Mouse (Mus musculus): Measurements from ENCODE around the gene Gm6993. TPM values are rescaled to one million over a fixed set of nuclear protein-coding genes. Genes with fewer than 3 reads are reported as not detected.
A peak's percentile ranks its signal among the peaks of the same experiment; 100 is the strongest.

Gene Gm6993
- polyA plus RNA-seq, 1 experiment from 2014 or later: not detected

GRCm38 (mm10) chr12:31244001-31244400 lies 3.4 kb downstream of the Gm6993 start:
- no peak overlapping the region for H3K4me2 ChIP-seq (replicated peaks)
- H3K4me1 ChIP-seq: no peaks in the 10 kb centered on the region
- 86% methylated on average over 2 of the region's 2 CpGs for WGBS
- H3K4me3 ChIP-seq: no peak overlapping the region
- no peak overlapping the region for H3K9ac ChIP-seq (replicated peaks)
- H3K36me3 ChIP-seq: no peaks in the 10 kb centered on the region
- no peaks in the 10 kb centered on the region for H3K9me3 ChIP-seq
- no peak for ATAC-seq (replicated peaks)
- H3K27me3 ChIP-seq: no peaks in the 10 kb centered on the region
- no peak overlapping the region for H3K27ac ChIP-seq (replicated peaks)

- Histone ChIP-seq H3K9me3 (no peaks in the 10 kb centered on the region), H3K4me2 (replicated peaks) (no peak overlapping the region), H3K4me1 (no peaks in the 10 kb centered on the region), H3K9ac (replicated peaks) (no peak overlapping the region), H3K4me3 (no peak overlapping the region), H3K27me3 (no peaks in the 10 kb centered on the region), H3K36me3 (no peaks in the 10 kb centered on the region), H3K27ac (replicated peaks) (no peak overlapping the region)
- 88% methylated on average over 3 of the region's 3 CpGs for WGBS
- no peak for ATAC-seq (replicated peaks)
Measured at GRCm38 (mm10) chr12:31244691-31245090, 4.1 kb downstream of the Gm6993 start.

- 66% methylated on average over 3 of the region's 3 CpGs for WGBS
- ATAC-seq (replicated peaks): no peak
- no peaks in the 10 kb centered on the region for H3K9me3 ChIP-seq
Measured at GRCm38 (mm10) chr12:31246153-31246552, 5.6 kb downstream of the Gm6993 start.

GRCm38 (mm10) chr12:31246615-31247014 lies 6.0 kb downstream of the Gm6993 start:
- Histone ChIP-seq H3K27ac (replicated peaks) (no peak overlapping the region), H3K4me1 (no peaks in the 10 kb centered on the region), H3K4me3 (no peak overlapping the region), H3K36me3 (no peaks in the 10 kb centered on the region), H3K9me3 (no peaks in the 10 kb centered on the region), H3K27me3 (no peaks in the 10 kb centered on the region), H3K4me2 (replicated peaks) (no peak overlapping the region), H3K9ac (replicated peaks) (no peak overlapping the region)
- no peak for ATAC-seq (replicated peaks)
- 9% methylated on average over 3 of the region's 3 CpGs for WGBS

More at GRCm38 (mm10) chr12:31246153-31246552, 5.6 kb downstream of the Gm6993 start:
- Histone ChIP-seq H3K27ac (replicated peaks) (no peak overlapping the region), H3K9ac (replicated peaks) (no peak overlapping the region), H3K27me3 (no peaks in the 10 kb centered on the region), H3K36me3 (no peaks in the 10 kb centered on the region), H3K4me1 (no peaks in the 10 kb centered on the region), H3K4me3 (no peak overlapping the region), H3K4me2 (replicated peaks) (no peak overlapping the region)

GRCm38 (mm10) chr12:31248165-31248564 lies 7.6 kb downstream of the Gm6993 start:
- 70% methylated on average over 3 of the region's 3 CpGs for WGBS
- ATAC-seq (replicated peaks): no peak

GRCm38 (mm10) chr12:31248681-31249080 lies 8.1 kb downstream of the Gm6993 start:
- no peak for ATAC-seq (replicated peaks)
- H3K4me3 ChIP-seq: no peak overlapping the region
- H3K36me3 ChIP-seq: no peaks in the 10 kb centered on the region
- no peaks in the 10 kb centered on the region for H3K27me3 ChIP-seq
- no peaks in the 10 kb centered on the region for H3K9me3 ChIP-seq
- no peak overlapping the region for H3K27ac ChIP-seq (replicated peaks)
- H3K9ac ChIP-seq (replicated peaks): no peak overlapping the region
- no peaks in the 10 kb centered on the region for H3K4me1 ChIP-seq
- WGBS: 54% methylated on average over 10 of the region's 10 CpGs
- H3K4me2 ChIP-seq (replicated peaks): no peak overlapping the region

More at GRCm38 (mm10) chr12:31248165-31248564, 7.6 kb downstream of the Gm6993 start:
- Histone ChIP-seq H3K4me1 (no peaks in the 10 kb centered on the region), H3K9me3 (no peaks in the 10 kb centered on the region), H3K27ac (replicated peaks) (no peak overlapping the region), H3K4me2 (replicated peaks) (no peak overlapping the region), H3K36me3 (no peaks in the 10 kb centered on the region), H3K27me3 (no peaks in the 10 kb centered on the region), H3K9ac (replicated peaks) (no peak overlapping the region), H3K4me3 (no peak overlapping the region)

GRCm38 (mm10) chr12:31252259-31252658 lies 11.7 kb downstream of the Gm6993 start:
- 86% methylated on average over 4 of the region's 4 CpGs for WGBS
- Histone ChIP-seq H3K9me3 (no peaks in the 10 kb centered on the region), H3K4me3 (no peak overlapping the region), H3K36me3 (no peaks in the 10 kb centered on the region), H3K27ac (replicated peaks) (no peak overlapping the region), H3K9ac (replicated peaks) (no peak overlapping the region), H3K27me3 (no peaks in the 10 kb centered on the region), H3K4me1 (no peaks in the 10 kb centered on the region), H3K4me2 (replicated peaks) (no peak overlapping the region)
- ATAC-seq (replicated peaks): no peak

- no peak overlapping the region for H3K4me3 ChIP-seq
- no peaks in the 10 kb centered on the region for H3K27me3 ChIP-seq
- H3K9ac ChIP-seq (replicated peaks): no peak overlapping the region
- WGBS: 89% methylated on average over 8 of the region's 8 CpGs
- no peak for ATAC-seq (replicated peaks)
- no peaks in the 10 kb centered on the region for H3K4me1 ChIP-seq
- H3K4me2 ChIP-seq (replicated peaks): no peak overlapping the region
- no peak overlapping the region for H3K27ac ChIP-seq (replicated peaks)
- H3K9me3 ChIP-seq: no peaks in the 10 kb centered on the region
- no peaks in the 10 kb centered on the region for H3K36me3 ChIP-seq
Measured at GRCm38 (mm10) chr12:31254978-31255377, 14.4 kb downstream of the Gm6993 start.

- no peak overlapping the region for H3K4me3 ChIP-seq
- WGBS: 76% methylated on average over 9 of the region's 9 CpGs
- ATAC-seq (replicated peaks): no peak
- H3K4me1 ChIP-seq: no peaks in the 10 kb centered on the region
- no peak overlapping the region for H3K4me2 ChIP-seq (replicated peaks)
- H3K36me3 ChIP-seq: no peaks in the 10 kb centered on the region
- no peaks in the 10 kb centered on the region for H3K27me3 ChIP-seq
- H3K27ac ChIP-seq (replicated peaks): no peak overlapping the region
- H3K9ac ChIP-seq (replicated peaks): no peak overlapping the region
- H3K9me3 ChIP-seq: no peaks in the 10 kb centered on the region
Measured at GRCm38 (mm10) chr12:31256121-31256903, 15.7 kb downstream of the Gm6993 start.

- Histone ChIP-seq H3K9ac (replicated peaks) (no peak overlapping the region), H3K27ac (replicated peaks) (no peak overlapping the region), H3K36me3 (no peaks in the 10 kb centered on the region), H3K4me2 (replicated peaks) (no peak overlapping the region), H3K4me3 (no peak overlapping the region), H3K9me3 (no peaks in the 10 kb centered on the region), H3K4me1 (peaks cover 11% of the 10 kb centered on the region), H3K27me3 (peaks cover 37% of the 10 kb centered on the region)
- no peak for ATAC-seq (replicated peaks)
- WGBS: 95% methylated on average over 3 of the region's 3 CpGs
Measured at GRCm38 (mm10) chr12:31261882-31262281, 21.3 kb downstream of the Gm6993 start.

- Histone ChIP-seq H3K27ac (replicated peaks) (no peak overlapping the region), H3K36me3 (no peaks in the 10 kb centered on the region), H3K27me3 (peaks cover 42% of the 10 kb centered on the region), H3K4me2 (replicated peaks) (no peak overlapping the region), H3K4me3 (no peak overlapping the region), H3K9me3 (no peaks in the 10 kb centered on the region), H3K4me1 (peaks cover 19% of the 10 kb centered on the region), H3K9ac (replicated peaks) (no peak overlapping the region)
- ATAC-seq (replicated peaks): no peak
- WGBS: 28% methylated on average over 7 of the region's 7 CpGs
Measured at GRCm38 (mm10) chr12:31263921-31264320, 23.4 kb downstream of the Gm6993 start.

- Histone ChIP-seq H3K27ac (replicated peaks) (peak within 1 kb of the TSS; percentile 51), H3K36me3 (no peaks in the 10 kb centered on the region), H3K9me3 (no peaks in the 10 kb centered on the region), H3K27me3 (peaks cover 42% of the 10 kb centered on the region), H3K4me2 (replicated peaks) (peak within 1 kb of the TSS; percentile 73), H3K4me1 (peaks cover 19% of the 10 kb centered on the region), H3K9ac (replicated peaks) (peak within 1 kb of the TSS; percentile 56), H3K4me3 (peak within 1 kb of the TSS; percentile 49)
- ATAC-seq (replicated peaks): peak; percentile 41
- under 1% methylated on average over 39 of the region's 39 CpGs for WGBS
Measured at GRCm38 (mm10) chr12:31265005-31265721, 24.6 kb downstream of the Gm6993 start, which contains the start of gene Lamb1. Gene Lamb1 (plus strand): TSS chr12:31265234.
